Mouse (Mus musculus): ENCODE measurements around the gene Plekhg2. TPM values are rescaled to one million over a fixed set of nuclear protein-coding genes. Genes with fewer than 3 reads are reported as not detected.

Gene Plekhg2
- total and polyA plus RNA-seq, 3 experiments = 2.9 to 8.0 (median 3.4) TPM

DNA sequence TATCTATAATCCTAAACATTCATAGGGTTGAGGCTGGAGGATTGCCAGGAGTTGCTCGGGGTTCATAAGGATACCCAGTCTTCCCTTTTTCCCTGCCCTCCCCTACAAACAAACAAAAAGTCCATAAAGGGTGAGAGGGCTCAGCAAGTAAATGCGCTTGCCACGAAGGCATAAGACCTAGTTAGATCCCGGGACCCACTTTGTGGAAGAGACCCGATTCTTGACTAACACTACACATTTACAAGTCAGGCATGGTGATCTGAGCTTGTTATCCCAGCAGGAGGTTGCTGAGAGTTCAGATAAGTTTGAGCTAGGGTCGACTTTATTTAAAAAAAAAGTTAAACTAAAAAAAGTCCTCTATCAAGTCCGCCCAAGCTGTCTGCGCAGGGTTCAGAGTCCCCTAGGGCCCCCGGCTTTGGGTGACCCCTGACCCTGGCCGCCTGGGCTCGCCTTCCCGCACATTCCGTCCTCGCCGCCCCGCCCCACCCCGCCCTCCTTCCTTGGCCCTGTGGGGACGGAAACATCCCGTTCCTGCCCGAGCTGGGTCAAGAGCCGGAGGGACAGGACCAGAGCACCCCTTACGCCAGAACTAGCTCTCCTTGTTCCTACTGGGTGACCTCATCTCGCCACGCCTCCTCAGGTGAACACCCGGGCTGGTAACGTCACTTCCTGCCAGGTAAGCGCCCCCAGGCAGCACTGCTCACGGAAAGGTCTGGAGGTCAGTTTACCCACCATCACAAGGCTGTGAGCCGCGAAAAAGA is 3.8 kb upstream of the Plekhg2 start:
- Histone ChIP-seq H3K36me3 (replicated peaks) (peaks cover 20% of the 10 kb centered on the region), H3K4me1 (ENCODE audit: insufficient read depth, low read depth, low read length) (peaks cover 80% of the 10 kb centered on the region), H3K9me3 (replicated peaks) (no peaks in the 10 kb centered on the region), H3K4me3 (ENCODE audit: low read depth, low read length) (peak overlapping the region; percentile 68), H3K27me3 (ENCODE audit: insufficient read depth, low read length) (no peaks in the 10 kb centered on the region)
- no peak for TF ChIP-seq GATA2 (IDR thresholded peaks at IDR 0.05; ENCODE audit: borderline replicate concordance, low read depth, low read length)
- TF ChIP-seq GATA1 (IDR thresholded peaks at IDR 0.05; ENCODE audit: borderline replicate concordance, low read length) = no peak
- no peak for TF ChIP-seq CTCF (IDR thresholded peaks at IDR 0.05; ENCODE audit: low read depth, low read length)
- ATAC-seq (ENCODE audit: extremely low read depth, insufficient number of reproducible peaks, low FRiP score, poor library complexity, severe bottlenecking) (no peak), DNase-seq (ENCODE audit: low spot score) (peak; percentile 46)

DNA sequence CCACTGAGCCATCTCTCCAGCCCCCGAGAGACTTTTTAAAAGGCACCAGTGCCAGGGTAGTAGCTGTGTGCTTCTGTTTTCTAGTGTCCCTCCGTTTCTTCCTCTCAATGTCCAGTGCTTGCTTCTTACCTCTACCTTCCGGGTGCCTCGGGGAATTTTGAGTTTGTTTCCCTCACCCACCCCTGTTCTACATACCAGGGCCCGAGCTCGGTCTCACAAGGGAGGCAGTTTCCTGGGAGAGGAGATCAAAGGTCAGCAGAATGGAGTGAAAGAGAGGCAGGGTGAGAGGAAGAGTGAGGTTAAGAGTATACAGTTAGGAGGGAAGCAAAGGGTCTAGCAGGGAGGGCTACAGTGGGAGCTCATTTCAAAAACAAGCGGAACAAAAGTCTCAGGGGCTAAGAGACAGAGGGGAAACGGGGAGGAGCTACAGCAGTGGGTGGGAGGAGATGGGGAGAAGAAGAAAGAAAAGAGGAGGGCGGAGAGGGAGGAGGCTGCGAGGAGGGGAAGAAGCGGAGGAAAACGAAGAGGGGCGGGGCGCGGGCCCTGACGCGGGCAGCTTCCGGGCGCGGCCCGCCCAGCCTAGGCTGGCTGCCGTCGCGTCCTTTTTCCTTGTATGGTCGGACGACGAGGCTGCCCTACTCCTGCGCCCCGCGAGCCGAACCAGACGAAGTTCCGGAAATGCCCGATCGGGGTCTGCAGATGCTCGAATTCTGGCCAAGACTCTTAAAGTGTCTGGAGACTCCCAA is 3.0 kb upstream of the Plekhg2 start:
- Histone ChIP-seq H3K36me3 (replicated peaks) (peaks cover 20% of the 10 kb centered on the region), H3K9me3 (replicated peaks) (no peaks in the 10 kb centered on the region), H3K4me3 (ENCODE audit: low read depth, low read length) (peak overlapping the region; percentile 68), H3K27me3 (ENCODE audit: insufficient read depth, low read length) (peaks cover 3% of the 10 kb centered on the region; the same call in 1 of the 2 replicates), H3K4me1 (ENCODE audit: insufficient read depth, low read depth, low read length) (peaks cover 81% of the 10 kb centered on the region)
- peak; percentile 56 for ATAC-seq (ENCODE audit: extremely low read depth, insufficient number of reproducible peaks, low FRiP score, poor library complexity, severe bottlenecking)
- peak; percentile 72 for DNase-seq (ENCODE audit: low spot score)
- TF ChIP-seq GATA2 (IDR thresholded peaks at IDR 0.05; ENCODE audit: borderline replicate concordance, low read depth, low read length) = no peak

DNA sequence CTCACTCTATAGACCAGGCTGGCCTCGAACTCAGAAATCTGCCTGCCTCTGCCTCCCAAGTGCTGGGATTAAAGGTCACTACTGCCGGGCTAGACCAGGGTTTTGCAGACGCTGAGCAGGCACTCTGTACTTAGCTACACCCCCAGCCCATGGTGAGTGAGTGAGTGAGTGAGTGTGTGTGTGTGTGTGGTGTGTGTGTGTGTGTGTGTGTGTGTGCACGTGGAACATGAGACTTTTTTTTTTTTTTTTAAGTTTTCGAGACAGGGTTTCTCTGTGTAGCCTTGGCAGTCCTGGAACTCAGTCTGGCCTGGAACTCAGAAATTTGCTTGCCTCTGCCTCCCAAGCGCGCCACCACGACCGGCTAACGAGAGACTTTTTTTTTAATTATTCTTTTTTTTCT is 2.2 kb upstream of the Plekhg2 start:
- DNase-seq (ENCODE audit: low spot score) (no peak), ATAC-seq (ENCODE audit: extremely low read depth, insufficient number of reproducible peaks, low FRiP score, poor library complexity, severe bottlenecking) (no peak)
- peaks cover 24% of the 10 kb centered on the region for H3K36me3 ChIP-seq (replicated peaks)
- H3K27me3 ChIP-seq (ENCODE audit: insufficient read depth, low read length) = peaks cover 10% of the 10 kb centered on the region; the same call in 1 of the 2 replicates
- no peak for TF ChIP-seq POLR2AphosphoS5 (IDR thresholded peaks at IDR 0.05; ENCODE audit: insufficient replicate concordance, low read depth, low read length)
- no peak for TF ChIP-seq GATA2 (IDR thresholded peaks at IDR 0.05; ENCODE audit: borderline replicate concordance, low read depth, low read length)
- TF ChIP-seq CTCF (IDR thresholded peaks at IDR 0.05; ENCODE audit: low read depth, low read length) = no peak
- no peak for TF ChIP-seq TAL1 (conservative IDR thresholded peaks at IDR 0.05; ENCODE audit: low read depth, low read length)
- TF ChIP-seq GATA1 (IDR thresholded peaks at IDR 0.05; ENCODE audit: borderline replicate concordance, low read length) = no peak
- H3K4me3 ChIP-seq (ENCODE audit: low read depth, low read length) = no peak overlapping the region; the same call in 1 of the 2 replicates
- H3K4me1 ChIP-seq (ENCODE audit: insufficient read depth, low read depth, low read length) = peaks cover 80% of the 10 kb centered on the region
- no peaks in the 10 kb centered on the region for H3K9me3 ChIP-seq (replicated peaks)

DNA sequence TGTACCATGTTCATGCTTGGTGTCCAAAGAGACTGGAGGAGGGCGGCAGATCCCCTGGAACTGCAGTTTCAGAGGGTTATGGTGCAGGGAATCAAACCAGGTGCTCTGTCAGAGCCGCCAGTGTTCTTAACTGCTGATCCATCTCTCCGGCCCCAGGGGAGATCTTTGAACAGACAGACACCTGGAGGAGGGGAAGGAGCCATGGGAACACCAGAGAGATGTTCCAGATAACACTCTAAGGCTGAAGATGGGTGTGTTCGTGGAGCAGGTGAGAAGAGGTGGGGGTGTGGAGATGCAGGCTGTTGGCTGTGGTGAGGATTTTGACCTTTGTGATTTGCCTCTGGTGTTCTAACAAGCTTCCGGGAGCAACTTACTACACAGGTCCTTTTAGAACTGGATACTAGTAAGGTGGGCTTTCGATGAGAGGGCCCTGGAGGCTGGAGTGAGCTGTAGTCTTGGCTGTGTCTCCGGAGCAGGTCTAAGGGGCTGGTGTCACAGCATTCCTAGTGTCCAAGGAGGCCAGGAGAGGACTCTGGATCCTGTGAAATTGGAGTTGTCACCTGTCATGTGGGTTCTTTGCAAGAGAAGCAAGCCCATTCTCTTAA is 1.6 kb upstream of the Plekhg2 start:
- ATAC-seq (ENCODE audit: extremely low read depth, insufficient number of reproducible peaks, low FRiP score, poor library complexity, severe bottlenecking) (no peak), DNase-seq (ENCODE audit: low spot score) (no peak)
- H3K4me1 ChIP-seq (ENCODE audit: insufficient read depth, low read depth, low read length) = peaks cover 75% of the 10 kb centered on the region
- peaks cover 25% of the 10 kb centered on the region for H3K36me3 ChIP-seq (replicated peaks)
- peaks cover 10% of the 10 kb centered on the region; the same call in 1 of the 2 replicates for H3K27me3 ChIP-seq (ENCODE audit: insufficient read depth, low read length)
- H3K4me3 ChIP-seq (ENCODE audit: low read depth, low read length) = no peak overlapping the region
- TF ChIP-seq POLR2AphosphoS5 (IDR thresholded peaks at IDR 0.05; ENCODE audit: insufficient replicate concordance, low read depth, low read length) = no peak
- no peak for TF ChIP-seq GATA1 (IDR thresholded peaks at IDR 0.05; ENCODE audit: borderline replicate concordance, low read length)
- no peak for TF ChIP-seq GATA2 (IDR thresholded peaks at IDR 0.05; ENCODE audit: borderline replicate concordance, low read depth, low read length)
- TF ChIP-seq CTCF (IDR thresholded peaks at IDR 0.05; ENCODE audit: low read depth, low read length) = no peak
- no peak for TF ChIP-seq TAL1 (conservative IDR thresholded peaks at IDR 0.05; ENCODE audit: low read depth, low read length)
- no peaks in the 10 kb centered on the region for H3K9me3 ChIP-seq (replicated peaks)

DNA sequence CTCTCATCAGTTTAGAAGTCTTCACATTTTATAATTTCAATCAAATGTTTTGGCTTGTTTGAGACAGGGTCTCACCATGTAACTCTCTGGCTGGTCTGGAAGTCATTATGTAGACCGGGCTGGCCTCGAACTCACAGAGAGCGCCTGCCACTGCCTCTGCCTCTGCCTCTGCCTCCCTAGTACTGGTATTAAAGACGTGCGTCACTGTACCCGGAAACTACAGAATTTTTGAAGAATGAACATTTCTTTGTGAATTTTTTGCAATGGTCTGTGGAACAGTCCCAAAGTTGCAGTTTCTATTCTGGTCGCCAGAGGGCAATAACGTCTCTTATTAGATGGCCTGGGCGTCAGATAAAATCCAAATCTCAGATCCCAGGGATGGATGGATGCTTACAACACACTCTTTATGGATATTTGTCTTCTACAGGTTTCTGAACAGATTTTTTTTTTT is 757 bp upstream of the Plekhg2 start:
- H3K4me3 ChIP-seq (ENCODE audit: low read depth, low read length) = peak overlapping the region; percentile 75
- TF ChIP-seq POLR2AphosphoS5 (IDR thresholded peaks at IDR 0.05; ENCODE audit: insufficient replicate concordance, low read depth, low read length) (no peak), TAL1 (conservative IDR thresholded peaks at IDR 0.05; ENCODE audit: low read depth, low read length) (no peak), GATA1 (IDR thresholded peaks at IDR 0.05; ENCODE audit: borderline replicate concordance, low read length) (no peak), CTCF (IDR thresholded peaks at IDR 0.05; ENCODE audit: low read depth, low read length) (peak; percentile 68; the same call in 1 of the 2 replicates)
- peaks cover 30% of the 10 kb centered on the region for H3K36me3 ChIP-seq (replicated peaks)
- H3K4me1 ChIP-seq (ENCODE audit: insufficient read depth, low read depth, low read length) = peaks cover 68% of the 10 kb centered on the region
- DNase-seq (ENCODE audit: low spot score) (no peak), ATAC-seq (ENCODE audit: extremely low read depth, insufficient number of reproducible peaks, low FRiP score, poor library complexity, severe bottlenecking) (no peak)
- H3K27me3 ChIP-seq (ENCODE audit: insufficient read depth, low read length) = peaks cover 12% of the 10 kb centered on the region; the same call in 1 of the 2 replicates
- no peaks in the 10 kb centered on the region for H3K9me3 ChIP-seq (replicated peaks)

DNA sequence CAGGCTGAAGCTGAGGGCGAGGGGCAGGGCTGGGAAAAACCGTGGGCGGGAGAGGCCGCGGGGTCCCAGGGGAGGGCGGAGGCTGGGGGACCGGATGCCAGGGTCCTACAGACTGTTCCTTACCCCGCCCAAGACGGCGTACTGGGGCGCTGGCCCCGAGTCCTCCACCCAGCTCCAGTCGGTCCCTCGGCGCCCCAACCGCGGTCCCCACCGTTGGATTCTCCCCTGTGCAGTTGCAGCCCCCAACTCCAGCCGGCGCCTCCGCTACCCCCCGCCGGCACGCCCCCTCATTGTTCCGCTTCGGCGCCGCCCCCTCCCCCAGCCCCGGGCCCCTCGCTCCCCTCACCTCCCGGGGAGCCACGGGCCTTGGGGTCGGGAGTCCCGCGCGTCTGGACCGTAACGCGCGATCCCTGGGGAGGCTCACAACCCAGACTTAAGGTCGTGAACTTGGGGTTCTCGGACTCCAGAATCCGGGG is 847 bp downstream of the Plekhg2 start:
- no peaks in the 10 kb centered on the region for H3K9me3 ChIP-seq (replicated peaks)
- peaks cover 56% of the 10 kb centered on the region for H3K4me1 ChIP-seq (ENCODE audit: insufficient read depth, low read depth, low read length)
- H3K27me3 ChIP-seq (ENCODE audit: insufficient read depth, low read length) = peaks cover 13% of the 10 kb centered on the region
- H3K36me3 ChIP-seq (replicated peaks) = peaks cover 24% of the 10 kb centered on the region
- no peak for TF ChIP-seq POLR2AphosphoS5 (IDR thresholded peaks at IDR 0.05; ENCODE audit: insufficient replicate concordance, low read depth, low read length)
- no peak for TF ChIP-seq GATA1 (IDR thresholded peaks at IDR 0.05; ENCODE audit: borderline replicate concordance, low read length)
- no peak for TF ChIP-seq GATA2 (IDR thresholded peaks at IDR 0.05; ENCODE audit: borderline replicate concordance, low read depth, low read length)
- no peak for TF ChIP-seq TAL1 (conservative IDR thresholded peaks at IDR 0.05; ENCODE audit: low read depth, low read length)
- TF ChIP-seq CTCF (IDR thresholded peaks at IDR 0.05; ENCODE audit: low read depth, low read length) = no peak
- DNase-seq (ENCODE audit: low spot score) = peak; percentile 79
- peak overlapping the region; percentile 75 for H3K4me3 ChIP-seq (ENCODE audit: low read depth, low read length)
- ATAC-seq (ENCODE audit: extremely low read depth, insufficient number of reproducible peaks, low FRiP score, poor library complexity, severe bottlenecking) = no peak

Measured in G1E (cell line).